Mouse (Mus musculus) bone marrow, adult 2 months (tissue): Measurements from ENCODE around the gene Zfyve16.

ENCODE experiments used
- CTCF ChIP-seq: fragments of 200-500 bp; IDR thresholded peaks from 2 replicates; pipeline ENCODE4 v1.5.1; 2011; ENCODE audit warnings: low read length, control low read depth; ENCODE audit not compliant: control insufficient read depth, insufficient read depth
- POLR2A ChIP-seq: fragments of 200-500 bp; IDR thresholded peaks from 2 replicates; pipeline ENCODE4 v1.6.1; 2011; ENCODE audit warnings: low read depth, mild to moderate bottlenecking, control low read depth, low read length, borderline replicate concordance; ENCODE audit not compliant: control insufficient read depth

DNA sequence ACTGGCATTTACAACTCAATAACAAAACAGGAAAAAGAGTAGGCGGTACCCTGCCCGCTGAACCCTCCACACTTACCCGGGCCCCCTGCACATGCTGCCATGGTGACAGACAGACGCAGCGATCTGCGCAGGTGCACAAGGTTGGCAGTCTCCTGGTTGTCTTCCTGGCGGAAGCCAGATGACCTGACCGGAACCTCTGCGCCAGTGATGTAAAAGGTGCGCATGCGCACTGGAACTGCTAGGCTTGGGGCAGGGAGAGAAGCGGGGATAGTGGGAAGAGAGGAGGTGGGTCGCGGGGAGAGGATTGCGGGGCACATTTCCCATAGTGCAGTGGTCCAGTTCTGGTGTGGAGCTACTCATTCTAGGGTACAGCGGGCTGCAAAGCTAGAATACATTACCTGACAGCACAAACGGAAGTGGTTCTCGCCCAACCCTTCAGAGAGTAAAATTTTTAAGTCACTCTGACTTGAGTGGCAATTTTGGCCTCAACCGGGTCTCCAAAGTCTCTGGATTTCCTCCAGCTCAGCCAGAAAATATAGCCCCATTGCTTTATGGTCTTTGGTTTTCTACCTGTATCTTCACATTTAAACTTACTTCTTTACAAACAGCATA lies 46.7 kb downstream of the Zfyve16 start, which contains the start of gene Fam151b:
- TF ChIP-seq POLR2A: peak; percentile 54
- no peak for TF ChIP-seq CTCF
